Mouse (Mus musculus) heart, embryonic 15.5 days (tissue): Measurements from ENCODE around the gene Fbxo9. TPM values are rescaled to one million over a fixed set of nuclear protein-coding genes. Genes with fewer than 3 reads are reported as not detected.

Source experiments
- ATAC-seq: fragments of 200-750 bp; cut with Nextera tagmentation; replicated peaks from 2 replicates; pipeline ENCODE4 v1.8.0; 2017; ENCODE audit warnings: low read depth, moderate TSS enrichment; ENCODE audit not compliant: insufficient number of reproducible peaks, insufficient read depth, low FRiP score
- H3K27ac ChIP-seq: fragments of 300-500 bp; sonication (generic); 2 replicates; pipeline ENCODE4 v1.5.1; 2015; ENCODE audit warnings: mild to moderate bottlenecking, inconsistent platforms
- H3K27me3 ChIP-seq: fragments of 300-500 bp; sonication (generic); 2 replicates; pipeline ENCODE4 v1.6.1; 2015; ENCODE audit warnings: inconsistent platforms
- H3K36me3 ChIP-seq: fragments of 300-500 bp; sonication (generic); 2 replicates; pipeline ENCODE4 v1.6.1; 2015; ENCODE audit warnings: mild to moderate bottlenecking, inconsistent platforms
- H3K4me1 ChIP-seq: fragments of 300-500 bp; sonication (generic); replicated peaks from 2 replicates; pipeline ENCODE4 v1.6.1; 2015; ENCODE audit warnings: inconsistent platforms
- H3K4me2 ChIP-seq: fragments of 300-500 bp; sonication (generic); 2 replicates; pipeline ENCODE4 v1.6.1; 2015; ENCODE audit warnings: inconsistent platforms, mild to moderate bottlenecking, moderate library complexity
- H3K4me3 ChIP-seq: fragments of 300-500 bp; sonication (generic); 2 replicates; pipeline ENCODE4 v1.5.1; 2015; ENCODE audit warnings: mild to moderate bottlenecking, inconsistent platforms
- H3K9ac ChIP-seq: fragments of 300-500 bp; sonication (generic); 2 replicates; pipeline ENCODE4 v1.6.1; 2015; ENCODE audit warnings: mild to moderate bottlenecking, inconsistent platforms
- H3K9me3 ChIP-seq: fragments of 300-500 bp; sonication (generic); replicated peaks from 2 replicates; pipeline ENCODE4 v1.6.1; 2016; ENCODE audit warnings: inconsistent platforms
- WGBS: fragments of 180-500 bp; shearing (Covaris S2); methylation state at CpG from one replicate; pipeline ENCODE4 v1.1.7; 2015; ENCODE audit warnings: mixed read lengths; 5-methylcytosine and 5-hydroxymethylcytosine counted together
- polyA plus RNA-seq: library from polyadenylated mRNA; unstranded; fragments of >200 nt; fragmentation: Nextera tagmentation; extraction: Ambion mirVana; gene quantifications from 2 replicates; pipeline ENCODE4 v1.2.1, GENCODE M21; 2015

Fbxo9 gene
- polyA plus RNA-seq, 1 experiment from 2014 or later: 42.4 TPM

DNA sequence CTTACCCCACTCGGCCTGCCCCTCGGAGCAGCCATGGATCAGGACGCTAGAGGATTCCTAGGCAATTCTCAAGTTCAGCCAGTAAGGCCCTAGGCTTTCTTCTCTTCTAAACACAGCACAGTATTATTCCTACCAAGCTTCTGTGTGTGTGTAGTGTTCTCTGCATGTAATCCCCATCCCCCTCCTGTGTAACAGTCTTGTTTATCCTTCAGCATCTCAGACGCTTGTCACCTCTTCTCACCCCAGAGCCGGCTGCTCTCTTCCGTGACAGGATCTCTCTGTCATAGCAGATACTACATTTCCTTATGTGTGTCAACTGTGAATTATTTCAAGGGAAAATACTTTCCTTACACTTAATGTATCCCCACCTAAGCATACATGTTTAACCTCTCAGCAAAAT is 17.1 kb upstream of the Fbxo9 start:
- no peak for ATAC-seq

DNA sequence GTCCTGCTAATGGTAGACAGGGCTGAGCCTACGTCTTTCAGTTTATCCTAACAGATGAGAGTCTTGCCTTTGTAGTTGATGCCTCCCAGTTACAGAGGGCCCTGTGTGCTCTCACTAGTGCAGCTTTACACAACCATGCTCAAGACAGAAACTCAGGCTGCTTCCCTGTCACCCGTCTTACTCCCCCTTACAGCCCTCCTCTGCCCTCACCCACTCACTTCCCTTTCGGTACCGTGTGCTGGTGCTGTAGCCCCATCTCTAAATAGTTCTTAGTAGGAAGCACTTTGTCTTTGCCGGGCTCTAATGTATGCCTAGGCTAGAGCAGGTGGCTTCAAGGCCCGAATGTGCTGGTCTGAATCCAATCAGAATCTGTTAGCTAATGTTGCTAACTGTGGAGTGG is 15.4 kb upstream of the Fbxo9 start:
- Histone ChIP-seq H3K27ac (no peak overlapping the region), H3K4me3 (no peak overlapping the region), H3K9ac (no peak overlapping the region), H3K36me3 (no peaks in the 10 kb centered on the region), H3K27me3 (no peaks in the 10 kb centered on the region), H3K4me1 (peaks cover 29% of the 10 kb centered on the region), H3K9me3 (no peaks in the 10 kb centered on the region), H3K4me2 (no peak overlapping the region)
- 77% methylated on average over 6 of the region's 6 CpGs for WGBS
- ATAC-seq: no peak

More for the DNA sequence above, 17.1 kb upstream of the Fbxo9 start:
- no peaks in the 10 kb centered on the region for H3K9me3 ChIP-seq
- 65% methylated on average over 6 of the region's 6 CpGs for WGBS
- no peak overlapping the region for H3K4me2 ChIP-seq
- no peak overlapping the region for H3K27ac ChIP-seq
- peaks cover 23% of the 10 kb centered on the region for H3K4me1 ChIP-seq
- no peak overlapping the region for H3K9ac ChIP-seq
- H3K36me3 ChIP-seq: no peaks in the 10 kb centered on the region
- H3K4me3 ChIP-seq: no peak overlapping the region
- H3K27me3 ChIP-seq: no peaks in the 10 kb centered on the region

DNA sequence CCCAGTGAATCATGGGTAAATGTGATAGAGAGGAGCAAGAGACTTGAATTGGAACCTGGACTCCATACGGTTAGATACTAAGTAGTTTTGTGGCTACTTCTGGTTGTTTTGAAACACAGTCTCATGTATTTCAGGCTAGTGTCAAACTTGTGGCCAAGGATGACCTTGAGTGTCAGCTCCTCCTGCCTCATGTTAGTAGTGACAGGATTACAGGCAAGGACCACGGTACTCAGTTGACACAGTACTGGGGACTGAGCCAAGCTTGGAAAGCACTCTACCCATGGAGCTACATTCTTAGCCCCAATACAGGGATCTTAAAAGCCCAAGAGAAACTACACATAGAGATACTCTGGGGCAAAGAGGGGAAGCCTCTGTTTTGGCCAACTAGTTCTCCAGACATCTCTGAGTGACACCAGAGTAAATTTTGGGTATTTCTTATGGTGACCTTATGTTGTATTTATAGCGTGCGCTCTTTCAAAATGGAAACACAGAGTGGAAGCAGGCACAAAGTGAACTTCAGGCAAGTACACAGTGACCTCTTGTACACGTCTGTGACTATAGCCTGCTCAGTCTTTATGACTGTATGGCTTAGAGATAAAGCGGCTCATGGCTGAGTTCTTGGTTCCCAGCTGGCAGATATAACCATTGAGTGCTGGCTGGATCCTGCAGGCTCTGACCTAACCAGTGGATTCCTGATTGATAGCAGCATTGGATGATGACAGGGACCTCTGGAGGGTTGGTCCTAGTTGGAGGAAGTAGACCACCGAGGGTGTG is 14.3 kb upstream of the Fbxo9 start:
- H3K36me3 ChIP-seq: no peaks in the 10 kb centered on the region
- H3K9me3 ChIP-seq: no peaks in the 10 kb centered on the region
- no peak for ATAC-seq
- no peaks in the 10 kb centered on the region for H3K27me3 ChIP-seq
- WGBS: 74% methylated on average over 7 of the region's 7 CpGs
- no peak overlapping the region for H3K9ac ChIP-seq
- peak overlapping the region; percentile 11; the same call in 1 of the 2 replicates for H3K27ac ChIP-seq
- no peak overlapping the region for H3K4me2 ChIP-seq
- no peak overlapping the region for H3K4me3 ChIP-seq
- H3K4me1 ChIP-seq: peaks cover 29% of the 10 kb centered on the region

DNA sequence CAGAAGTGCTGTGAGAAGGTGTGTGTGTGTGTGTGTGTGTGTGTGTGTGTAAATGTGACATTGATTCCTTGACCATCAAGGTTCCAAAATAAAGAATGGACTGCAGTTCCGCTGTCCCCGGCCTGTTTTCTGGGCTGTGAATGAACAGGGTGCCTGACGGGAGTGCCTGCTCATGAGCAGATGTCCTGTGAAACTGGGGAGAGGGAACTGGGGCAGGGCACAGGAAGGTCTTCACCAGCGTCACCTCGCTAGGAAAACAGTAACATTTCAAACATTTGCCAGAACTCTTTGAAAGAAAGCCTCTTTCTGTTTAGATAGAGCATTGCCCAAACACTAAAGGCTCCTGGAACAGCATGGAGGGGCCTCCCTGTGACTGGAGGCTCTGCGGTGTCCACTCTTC is 13.1 kb upstream of the Fbxo9 start:
- no peaks in the 10 kb centered on the region for H3K27me3 ChIP-seq
- no peaks in the 10 kb centered on the region for H3K36me3 ChIP-seq
- H3K4me2 ChIP-seq: peak overlapping the region; percentile 12; the same call in 1 of the 2 replicates
- H3K9me3 ChIP-seq: no peaks in the 10 kb centered on the region
- no peak overlapping the region for H3K4me3 ChIP-seq
- no peak for ATAC-seq
- WGBS: 55% methylated on average over 6 of the region's 6 CpGs
- H3K27ac ChIP-seq: peak overlapping the region; percentile 78
- no peak overlapping the region for H3K9ac ChIP-seq
- peaks cover 32% of the 10 kb centered on the region for H3K4me1 ChIP-seq

DNA sequence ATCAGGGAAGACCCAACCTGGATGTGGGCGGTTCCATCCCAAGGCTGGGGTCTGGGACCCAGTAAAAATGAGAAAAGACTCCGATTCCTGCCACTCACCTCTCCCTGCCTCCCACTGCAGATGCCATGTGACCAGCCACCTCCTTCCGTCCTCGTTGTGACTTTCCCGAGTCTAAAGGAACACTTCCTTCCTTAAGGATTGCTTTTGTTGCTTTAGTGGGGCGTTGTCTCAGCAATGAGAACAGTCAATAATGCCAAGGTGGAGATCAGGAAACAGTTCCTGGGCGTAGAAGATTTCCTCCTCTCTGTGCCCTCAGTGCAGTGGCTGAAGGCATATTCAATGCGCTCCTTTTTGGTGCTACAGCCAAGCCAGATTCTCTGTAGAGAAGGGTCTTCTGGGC is 12.5 kb upstream of the Fbxo9 start:
- ATAC-seq: no peak
- no peak overlapping the region for H3K4me3 ChIP-seq
- H3K4me1 ChIP-seq: peaks cover 32% of the 10 kb centered on the region
- peak overlapping the region; percentile 12 for H3K4me2 ChIP-seq
- 70% methylated on average over 8 of the region's 8 CpGs for WGBS
- no peaks in the 10 kb centered on the region for H3K36me3 ChIP-seq
- H3K9me3 ChIP-seq: no peaks in the 10 kb centered on the region
- H3K27me3 ChIP-seq: no peaks in the 10 kb centered on the region
- H3K9ac ChIP-seq: no peak overlapping the region
- peak overlapping the region; percentile 78 for H3K27ac ChIP-seq

DNA sequence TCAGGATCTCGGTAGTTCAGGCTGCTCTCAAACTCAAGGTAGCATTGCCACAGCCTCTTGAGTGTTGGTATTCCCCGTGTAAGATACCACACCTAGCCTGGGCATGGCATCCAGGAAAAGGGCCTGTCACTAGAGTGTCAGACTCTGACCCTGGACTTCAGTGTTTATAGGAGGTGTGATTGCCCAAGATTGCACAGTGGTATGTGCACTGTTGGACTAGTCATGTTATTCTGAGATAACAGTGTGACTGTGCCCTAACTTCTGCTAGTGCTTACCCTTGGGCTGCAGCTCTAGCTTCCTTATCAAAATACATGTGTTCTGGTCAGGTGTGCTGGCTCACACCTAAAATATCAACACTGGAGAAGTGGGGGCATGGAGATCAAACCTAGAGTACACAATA is 8.8 kb upstream of the Fbxo9 start:
- no peak for ATAC-seq
- Histone ChIP-seq H3K27me3 (no peaks in the 10 kb centered on the region), H3K9me3 (no peaks in the 10 kb centered on the region), H3K4me2 (no peak overlapping the region), H3K9ac (no peak overlapping the region), H3K27ac (peak overlapping the region; percentile 13), H3K4me3 (no peak overlapping the region), H3K36me3 (no peaks in the 10 kb centered on the region), H3K4me1 (peaks cover 41% of the 10 kb centered on the region)
- 71% methylated on average over 2 of the region's 2 CpGs for WGBS

DNA sequence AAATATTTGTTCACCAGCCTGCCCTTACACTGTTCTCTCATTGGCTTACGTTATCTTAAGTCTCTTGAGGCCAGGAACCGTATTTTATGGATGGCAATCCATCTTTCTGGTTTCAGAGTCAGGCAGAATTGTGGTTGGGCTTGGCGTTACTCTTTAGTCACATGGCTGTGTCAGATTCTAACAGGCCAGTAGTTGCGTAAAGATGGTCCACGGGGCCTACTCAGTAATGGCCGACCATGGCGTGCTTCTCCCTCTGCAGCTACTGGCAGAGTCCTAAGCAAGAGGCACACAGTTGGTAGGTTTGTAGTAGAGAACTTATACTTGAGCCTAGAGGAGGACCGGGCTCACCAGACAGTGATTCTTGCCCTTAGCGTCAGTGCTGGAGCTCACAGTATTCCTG is 6.9 kb upstream of the Fbxo9 start:
- H3K36me3 ChIP-seq: no peaks in the 10 kb centered on the region
- 0 out of 2 replicates have a peak overlapping the region, but pooled peaks have one; percentile 17 for H3K27ac ChIP-seq
- no peaks in the 10 kb centered on the region for H3K27me3 ChIP-seq
- no peak for ATAC-seq
- H3K9ac ChIP-seq: no peak overlapping the region
- H3K4me2 ChIP-seq: no peak overlapping the region
- no peaks in the 10 kb centered on the region for H3K9me3 ChIP-seq
- H3K4me1 ChIP-seq: peaks cover 23% of the 10 kb centered on the region
- 72% methylated on average over 9 of the region's 9 CpGs for WGBS
- no peak overlapping the region for H3K4me3 ChIP-seq

DNA sequence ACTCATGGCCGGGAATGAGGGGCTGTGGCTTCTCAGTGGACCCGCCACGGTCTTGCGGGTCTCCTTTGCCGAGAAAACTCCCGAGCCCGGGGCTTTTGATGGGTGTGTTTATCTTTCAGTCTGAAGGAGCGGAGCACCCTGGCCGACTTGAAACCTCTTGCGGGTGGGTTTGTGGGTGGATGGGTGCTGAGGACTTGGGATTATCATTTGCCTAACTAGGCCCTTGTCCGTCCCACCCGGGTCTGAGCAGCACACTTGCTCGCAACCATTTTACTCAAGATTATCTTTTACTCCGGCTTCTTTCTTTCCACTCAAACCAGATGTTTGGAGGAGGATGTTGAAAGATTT is 4.6 kb upstream of the Fbxo9 start:
- under 1% methylated on average over 14 of the region's 14 CpGs for WGBS
- Histone ChIP-seq H3K27ac (peak overlapping the region; percentile 93), H3K4me1 (peaks cover 27% of the 10 kb centered on the region), H3K9ac (peak overlapping the region; percentile 99), H3K9me3 (no peaks in the 10 kb centered on the region), H3K4me2 (peak overlapping the region; percentile 66), H3K36me3 (no peaks in the 10 kb centered on the region), H3K4me3 (peak overlapping the region; percentile 96), H3K27me3 (no peaks in the 10 kb centered on the region)
- no peak for ATAC-seq

DNA sequence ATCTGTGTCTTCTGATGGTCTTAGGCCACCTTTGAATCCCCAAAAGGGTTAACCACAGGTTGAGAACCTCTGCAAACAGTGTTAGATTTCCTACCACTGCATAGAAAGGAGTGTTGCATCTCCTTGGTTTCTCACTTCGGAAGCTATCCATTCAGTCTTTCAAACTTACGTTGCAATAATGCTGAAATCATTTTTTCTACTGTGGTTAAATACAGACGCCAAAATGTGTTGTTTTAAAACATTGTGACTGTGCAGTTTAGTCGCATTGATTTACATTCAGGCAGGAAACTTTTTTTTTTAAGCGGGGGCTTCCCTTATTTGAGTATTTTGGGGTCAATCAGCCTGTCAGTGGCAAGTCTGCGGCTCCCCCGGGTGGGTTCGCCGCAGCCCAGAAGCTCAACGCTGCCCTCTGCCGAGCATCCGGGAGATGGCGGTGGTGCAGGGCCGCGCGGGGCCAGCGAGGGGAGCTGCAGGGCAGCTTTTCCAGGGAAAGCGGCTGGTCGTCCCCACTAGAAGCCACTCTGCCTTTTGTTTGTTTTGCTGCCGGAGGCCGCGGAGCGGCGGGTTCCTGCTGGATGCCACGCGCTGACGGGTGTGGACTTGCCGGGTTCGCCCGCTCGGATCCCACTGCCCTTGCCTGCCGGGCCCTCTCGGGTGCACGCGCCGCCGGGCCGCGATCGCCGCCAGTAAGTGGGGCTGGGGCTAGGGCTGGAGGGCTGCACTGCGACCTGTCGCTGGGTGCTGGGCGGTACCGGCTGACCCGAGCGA is 4.1 kb upstream of the Fbxo9 start:
- H3K4me2 ChIP-seq: peak overlapping the region; percentile 66
- peak overlapping the region; percentile 99 for H3K9ac ChIP-seq
- no peaks in the 10 kb centered on the region for H3K27me3 ChIP-seq
- H3K4me3 ChIP-seq: peak overlapping the region; percentile 96
- WGBS: 2% methylated on average over 47 of the region's 47 CpGs
- H3K4me1 ChIP-seq: peaks cover 27% of the 10 kb centered on the region
- no peaks in the 10 kb centered on the region for H3K9me3 ChIP-seq
- H3K27ac ChIP-seq: peak overlapping the region; percentile 93
- H3K36me3 ChIP-seq: no peaks in the 10 kb centered on the region
- ATAC-seq: peak; percentile 69

DNA sequence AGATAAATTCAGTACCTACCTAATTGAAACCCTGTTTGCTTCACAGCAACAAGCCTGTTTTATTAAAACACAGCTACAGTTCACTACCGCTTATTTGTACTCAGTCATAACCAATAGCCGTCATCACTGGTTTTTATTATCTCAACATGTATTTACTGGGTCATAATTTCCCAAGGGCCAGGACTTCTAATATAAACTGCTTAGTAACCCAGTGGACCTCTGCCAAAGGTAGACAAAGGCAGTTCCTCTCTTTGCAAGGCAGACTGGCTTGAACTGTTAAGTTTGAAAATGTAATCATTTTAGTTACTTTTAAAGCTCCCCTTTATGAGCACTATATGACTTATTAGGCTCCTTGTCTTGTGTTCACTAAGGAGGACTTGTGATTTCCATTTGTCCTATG is 2.6 kb upstream of the Fbxo9 start:
- Histone ChIP-seq H3K27ac (no peak overlapping the region), H3K9me3 (no peaks in the 10 kb centered on the region), H3K36me3 (no peaks in the 10 kb centered on the region), H3K4me3 (no peak overlapping the region), H3K9ac (no peak overlapping the region), H3K4me2 (no peak overlapping the region), H3K4me1 (peaks cover 34% of the 10 kb centered on the region), H3K27me3 (no peaks in the 10 kb centered on the region)
- no peak for ATAC-seq
- WGBS: 87% methylated on average over 2 of the region's 2 CpGs

DNA sequence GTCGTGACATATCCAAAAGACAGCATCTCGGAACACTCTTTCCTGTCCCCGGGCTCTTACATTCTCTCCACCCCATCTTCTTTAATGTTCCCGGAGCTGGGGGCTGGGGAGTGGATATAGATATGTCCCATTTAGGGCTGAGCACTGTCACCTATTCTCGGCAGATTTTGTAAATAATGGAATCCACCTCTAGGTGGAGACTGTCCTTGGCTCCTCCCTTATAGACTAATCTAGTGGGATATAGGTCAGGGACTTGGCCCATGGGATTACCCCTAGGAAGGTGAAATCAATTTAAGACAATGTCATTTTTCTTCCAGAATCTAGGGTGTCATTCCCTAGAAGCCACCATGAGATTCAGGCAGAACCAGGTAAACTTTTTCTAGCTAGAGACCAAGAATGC is 791 bp upstream of the Fbxo9 start:
- no peak overlapping the region; the same call in 1 of the 2 replicates for H3K27ac ChIP-seq
- no peak for ATAC-seq
- H3K4me2 ChIP-seq: peak overlapping the region; percentile 83
- peak overlapping the region; percentile 91 for H3K4me3 ChIP-seq
- WGBS: 50% methylated on average over 5 of the region's 5 CpGs
- H3K27me3 ChIP-seq: no peaks in the 10 kb centered on the region
- no peak overlapping the region for H3K9ac ChIP-seq
- H3K36me3 ChIP-seq: no peaks in the 10 kb centered on the region
- no peaks in the 10 kb centered on the region for H3K9me3 ChIP-seq
- H3K4me1 ChIP-seq: peaks cover 35% of the 10 kb centered on the region
